Mouse (Mus musculus) kidney, adult 2 months (tissue): Measurements from ENCODE around the gene Ppp2r1a.

Experiments used
- CTCF ChIP-seq: fragments of 200-500 bp; conservative IDR thresholded peaks from 2 replicates; pipeline ENCODE4 v1.5.1; 2011; ENCODE audit warnings: low read depth, mild to moderate bottlenecking, control low read depth, low read length, moderate library complexity, mixed read lengths; ENCODE audit not compliant: insufficient read depth, insufficient read length
- POLR2A ChIP-seq: fragments of 200-500 bp; IDR thresholded peaks from one replicate; pipeline ENCODE4 v1.6.1; 2011; ENCODE audit warnings: low read depth, low read length, control low read depth

DNA sequence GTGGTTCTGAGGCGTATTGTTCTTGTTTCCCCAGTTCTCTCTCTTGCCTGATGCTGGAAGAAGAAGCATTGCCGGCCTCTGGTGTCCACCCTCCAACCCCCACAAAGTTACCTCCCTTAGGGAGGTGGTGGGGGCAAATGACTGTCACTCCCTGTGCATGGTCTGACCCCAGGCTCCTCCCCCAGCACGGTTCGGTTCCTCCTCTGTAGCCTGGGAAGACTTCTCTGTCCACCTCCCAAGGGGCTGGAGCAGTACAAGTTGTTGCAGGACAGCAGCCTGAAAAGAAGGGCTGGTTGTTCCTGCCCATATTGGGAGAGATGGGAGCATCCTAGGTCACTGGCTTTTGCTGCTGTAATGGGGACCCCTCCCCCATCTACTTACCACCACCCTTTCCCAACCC lies 20.3 kb downstream of the Ppp2r1a start:
- no peak for TF ChIP-seq CTCF
- TF ChIP-seq POLR2A, result no peak
